Mouse (Mus musculus) adrenal gland, postnatal 25 days (tissue): ENCODE measurements at regions not wholly inside any gene's neighbourhood (a gene's known extent, or its start where the extent isn't known, plus 50 kb on each side); places are given as distances from the start of the nearest gene placed in this dataset.
A peak's percentile ranks its signal among the peaks of the same experiment; 100 is the strongest.

Source experiments
- DNase-seq: peaks from one replicate; pipeline ENCODE4 v3.0.0; 2021; ENCODE audit warnings: mixed read lengths
- microRNA-seq, 2 experiments: library from miRNA; unstranded; fragments of <30 nt; microRNA quantifications; one replicate each; pipeline ENCODE4 v1.2.0; 2021

- DNase-seq: no peak
Observed at GRCm38 (mm10) chr14:110007159-110007558, 747.8 kb downstream of the Slitrk6 start.

GRCm38 (mm10) chr14:109985026-109985425 is 769.9 kb downstream of the Slitrk6 start:
- no peak for DNase-seq

GRCm38 (mm10) chr14:109958008-109958407 is 796.9 kb downstream of the Slitrk6 start:
- no peak for DNase-seq

GRCm38 (mm10) chr14:109941944-109942343 is 813.0 kb downstream of the Slitrk6 start:
- DNase-seq: no peak

- no peak for DNase-seq
Observed at GRCm38 (mm10) chr14:109941162-109941561, 813.8 kb downstream of the Slitrk6 start.

- no peak for DNase-seq
Observed at GRCm38 (mm10) chr14:109937432-109937831, 817.5 kb downstream of the Slitrk6 start.

- no peak for DNase-seq
Observed at GRCm38 (mm10) chr14:109928977-109929376, 826.0 kb downstream of the Slitrk6 start.

- DNase-seq: no peak
Observed at GRCm38 (mm10) chr14:109891896-109892165, 863.1 kb downstream of the Slitrk6 start.

GRCm38 (mm10) chr14:109891151-109891895 is 863.6 kb downstream of the Slitrk6 start:
- no peak for DNase-seq

- DNase-seq: no peak
Observed at GRCm38 (mm10) chr14:109876950-109877663, 877.8 kb downstream of the Slitrk6 start.

- peak; percentile 1 for DNase-seq
Observed at GRCm38 (mm10) chr14:109874230-109874629, 880.7 kb downstream of the Slitrk6 start.

GRCm38 (mm10) chr14:109840354-109841104 is 914.4 kb downstream of the Slitrk6 start:
- DNase-seq: no peak

- no peak for DNase-seq
Observed at GRCm38 (mm10) chr14:109802522-109803126, 888.7 kb upstream of the Slitrk1 start.

- no peak for DNase-seq
Observed at GRCm38 (mm10) chr14:109772246-109772645, 858.3 kb upstream of the Slitrk1 start.

GRCm38 (mm10) chr14:109760892-109761291 is 846.9 kb upstream of the Slitrk1 start:
- DNase-seq: no peak

Small RNAs in the stretch of these regions (microRNA-seq; reads per million reads assigned to microRNA genes)
- 0 reads per million in 2 experiments for gene Gm24369
